ENCODE assay signal across 23 mouse cellular contexts in genomic region chr10:21535631-21536030, GRCm38 (mm10). TPM values are rescaled to one million over a fixed set of nuclear protein-coding genes. Genes with fewer than 3 reads are reported as not detected.
A peak's percentile ranks its signal among the peaks of the same experiment; 100 is the strongest.
DNase-seq lines count a peak whose midpoint lies in the region; ATAC-seq and TF ChIP-seq lines count a peak whose summit lies in the region.
"Had no signal": no experiment of that assay in that cellular context is flagged by ENCODE, and none has a peak within 500 bp of the region (broad histone marks: within the 10 kb centered on the region; RNA-seq: fewer than 3 reads in every experiment).

No protein-coding gene starts in this region.

- H3K4me1 ChIP-seq in lung, embryonic 14.5 days (ENCODE audit: insufficient read depth) = no peaks in the 10 kb centered on the region
- H3K4me1 ChIP-seq in liver, embryonic 12.5 days = no peaks in the 10 kb centered on the region
- H3K4me1 ChIP-seq: forebrain, embryonic 15.5 days; heart, embryonic 10.5 days; hindbrain, embryonic 13.5 days had no signal

- 41% methylated on average over 5 of the region's 5 CpGs for WGBS in lung, embryonic 14.5 days
- 60% methylated on average over 5 of the region's 5 CpGs for WGBS in liver, embryonic 12.5 days (ENCODE audit: insufficient replicate concordance)

- H3K27me3 ChIP-seq in lung, embryonic 14.5 days (ENCODE audit: insufficient read depth, low read length) = no peaks in the 10 kb centered on the region
- no peaks in the 10 kb centered on the region for H3K27me3 ChIP-seq in liver, embryonic 12.5 days (replicated peaks)
- H3K27me3 ChIP-seq: forebrain, embryonic 15.5 days; hindbrain, embryonic 13.5 days had no signal

- ATAC-seq in lung, embryonic 14.5 days (ENCODE audit: insufficient read depth) = no peak
- peak; percentile 80 for ATAC-seq in CD4-positive, CD25-positive, alpha-beta regulatory T cell, adult 4 months
- ATAC-seq in liver, embryonic 12.5 days = no peak
- ATAC-seq: forebrain, embryonic 15.5 days; hindbrain, postnatal 0 days had no signal

- H3K36me3 ChIP-seq in lung, embryonic 14.5 days (ENCODE audit: insufficient read depth) = no peaks in the 10 kb centered on the region
- H3K36me3 ChIP-seq in liver, embryonic 12.5 days = no peaks in the 10 kb centered on the region
- H3K36me3 ChIP-seq: forebrain, embryonic 15.5 days; heart, embryonic 10.5 days; hindbrain, embryonic 13.5 days had no signal

- H3K9ac ChIP-seq in lung, embryonic 14.5 days = no peak overlapping the region
- no peak overlapping the region for H3K9ac ChIP-seq in liver, embryonic 12.5 days
- H3K9ac ChIP-seq: forebrain, embryonic 15.5 days; hindbrain, embryonic 13.5 days had no signal

- no peak overlapping the region for H3K27ac ChIP-seq in lung, embryonic 14.5 days (ENCODE audit: low read depth)
- H3K27ac ChIP-seq in liver, embryonic 12.5 days = no peak overlapping the region
- H3K27ac ChIP-seq: forebrain, embryonic 15.5 days; heart, embryonic 10.5 days; hindbrain, embryonic 13.5 days; hindbrain, postnatal 0 days had no signal

- H3K9me3 ChIP-seq in lung, embryonic 14.5 days (ENCODE audit: low read depth, low read length) = no peaks in the 10 kb centered on the region
- H3K9me3 ChIP-seq in liver, embryonic 12.5 days (replicated peaks) = no peaks in the 10 kb centered on the region
- H3K9me3 ChIP-seq: forebrain, embryonic 15.5 days; heart, embryonic 10.5 days; hindbrain, embryonic 13.5 days had no signal

- H3K4me2 ChIP-seq in lung, embryonic 14.5 days = no peak overlapping the region
- H3K4me2 ChIP-seq in liver, embryonic 12.5 days = no peak overlapping the region
- H3K4me2 ChIP-seq: forebrain, embryonic 15.5 days; hindbrain, embryonic 13.5 days had no signal

- H3K4me3 ChIP-seq in lung, embryonic 14.5 days (ENCODE audit: low read depth, low read length) = no peak overlapping the region
- no peak overlapping the region for H3K4me3 ChIP-seq in liver, embryonic 12.5 days
- H3K4me3 ChIP-seq: forebrain, embryonic 15.5 days; heart, embryonic 10.5 days; hindbrain, embryonic 13.5 days had no signal

- peak; percentile 15 for DNase-seq in lung, embryonic 14.5 days
- DNase-seq in lung, postnatal 4 days = no peak
- DNase-seq in Muller cell, postnatal 12 days (ENCODE audit: inconsistent ontology term) = peak; percentile 30
- DNase-seq in naive thymus-derived CD4-positive, alpha-beta T cell, adult 2 months (ENCODE audit: low read depth) = peak; percentile 15
- no peak for DNase-seq in adrenal gland, adult 2 months
- no peak for DNase-seq in ovary, postnatal 36 days (ENCODE audit: low spot score)
- DNase-seq: adrenal gland, postnatal 25 days; cerebellum, adult 18-20 months; cerebellum, adult 9-11 months; gastrocnemius, postnatal 36 days; heart, adult 18-20 months; heart, postnatal 10 days had no signal

- TF ChIP-seq CTCF in lung, embryonic 14.5 days (IDR thresholded peaks at IDR 0.05; ENCODE audit: low read depth) = no peak

RNA-seq across cellular contexts. Expression of gene 1700020N01Rik, which starts 57.3 kb away (rescaled TPM):
- polyA plus RNA-seq in lung, embryonic 14.5 days (2014; fragmentation: Nextera tagmentation; extraction: Ambion mirVana) = not detected in 2 replicates
- not detected for polyA plus RNA-seq in CD4-positive, CD25-positive, alpha-beta regulatory T cell, adult 4 months (2017; shearing (Covaris generic))
- not detected for total RNA-seq in adrenal gland, adult 2 months (2021)
- not detected in 2 replicates for polyA plus RNA-seq in adrenal gland, adult 2 months (2012; rRNA removed)
- not detected in 2 replicates for polyA plus RNA-seq in liver, embryonic 12.5 days (2016; fragmentation: Nextera tagmentation; extraction: Ambion mirVana)
- total RNA-seq: adrenal gland, adult 18-20 months; gastrocnemius, adult 8-10 months; gastrocnemius, postnatal 36 days; heart, adult 18-20 months; heart, postnatal 10 days; hematopoietic stem cell, adult 5-6 weeks; hindbrain, postnatal 0 days had no signal
- polyA plus RNA-seq: embryonic facial prominence, embryonic 11.5 days; forebrain, embryonic 11.5 days; forebrain, embryonic 15.5 days; hindbrain, embryonic 13.5 days; hindbrain, postnatal 0 days had no signal

Comparison
In these comparisons a context has a peak if more than half of its experiments do, and no peak if none do; other contexts are left out.
1. DNase-seq: peak in lung, embryonic 14.5 days (single experiment), Muller cell, postnatal 12 days (single experiment) and naive thymus-derived CD4-positive, alpha-beta T cell, adult 2 months (single experiment); none in lung, postnatal 4 days (0 of 2), adrenal gland, adult 2 months (single experiment) and ovary, postnatal 36 days (single experiment).